Mouse (Mus musculus) layer of hippocampus, adult 2 months (tissue): ENCODE data around the gene 9130008F23Rik. TPM values are rescaled to one million over a fixed set of nuclear protein-coding genes. Genes with fewer than 3 reads are reported as not detected.

Experiments
- DNase-seq, 2 experiments: peaks; one replicate each; pipeline ENCODE4 v3.0.0; 2022; ENCODE audit warnings: low spot score in 2 of 2
- H3K27ac ChIP-seq: fragments of 200-600 bp; 2 replicates; pipeline ENCODE4 v1.8.1; 2022
- H3K4me3 ChIP-seq: fragments of 200-600 bp; 2 replicates; pipeline ENCODE4 v1.8.1; 2022; ENCODE audit warnings: mild to moderate bottlenecking
- CTCF ChIP-seq: fragments of 200-600 bp; conservative IDR thresholded peaks from 2 replicates; pipeline ENCODE4 v1.8.1; 2022; ENCODE audit warnings: antibody characterized with exemption, mild to moderate bottlenecking, moderate library complexity
- total RNA-seq, 2 experiments: library from RNA; stranded (reverse); gene quantifications; 2 replicates each; pipeline ENCODE4 v1.2.3; 2021

Gene 9130008F23Rik
- total RNA-seq, 2 experiments from 2014 or later = 0.23 TPM; not detected in 1

DNA sequence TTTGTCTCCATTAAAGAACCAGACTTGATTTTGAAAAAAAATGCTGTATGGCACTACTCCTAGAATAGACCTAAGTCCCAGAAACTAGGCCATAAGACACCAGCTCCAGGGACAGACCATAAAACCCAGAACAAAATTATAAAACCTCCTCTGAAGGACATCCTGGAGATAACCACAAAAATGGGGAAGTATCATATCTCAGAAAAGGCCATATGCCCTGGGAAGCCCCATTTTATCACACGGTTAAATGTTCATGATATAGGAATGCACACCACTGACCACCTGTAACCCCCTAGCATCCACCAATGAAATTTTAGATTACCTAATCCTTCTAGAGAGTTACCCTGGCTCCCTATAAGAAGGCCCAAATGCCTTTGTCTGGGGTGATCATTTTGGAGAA lies 4.8 kb downstream of the 9130008F23Rik start:
- TF ChIP-seq CTCF = no peak
- no peak overlapping the region for H3K27ac ChIP-seq
- no peak for DNase-seq
- H3K4me3 ChIP-seq = no peak overlapping the region

DNA sequence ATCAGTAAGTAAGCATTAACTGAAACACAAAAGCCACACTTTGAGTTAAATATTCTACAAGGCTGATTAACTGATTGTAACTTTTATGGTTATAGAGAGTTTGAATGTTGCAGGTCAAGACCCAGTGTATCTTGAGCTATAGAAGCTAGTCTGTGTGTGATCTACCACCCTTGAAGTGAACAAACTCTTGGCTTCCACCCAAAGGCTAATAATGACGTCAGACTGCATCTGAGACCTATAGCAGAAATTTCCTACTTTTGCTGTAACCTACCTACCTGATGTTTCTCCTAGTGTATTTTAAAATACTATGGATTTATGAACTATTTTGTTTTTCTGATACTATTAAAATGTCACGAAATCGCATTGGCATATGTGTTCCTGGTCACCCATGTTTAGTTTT lies 5.7 kb downstream of the 9130008F23Rik start:
- no peak for DNase-seq
- H3K27ac ChIP-seq = no peak overlapping the region
- H3K4me3 ChIP-seq = no peak overlapping the region
- TF ChIP-seq CTCF = no peak

DNA sequence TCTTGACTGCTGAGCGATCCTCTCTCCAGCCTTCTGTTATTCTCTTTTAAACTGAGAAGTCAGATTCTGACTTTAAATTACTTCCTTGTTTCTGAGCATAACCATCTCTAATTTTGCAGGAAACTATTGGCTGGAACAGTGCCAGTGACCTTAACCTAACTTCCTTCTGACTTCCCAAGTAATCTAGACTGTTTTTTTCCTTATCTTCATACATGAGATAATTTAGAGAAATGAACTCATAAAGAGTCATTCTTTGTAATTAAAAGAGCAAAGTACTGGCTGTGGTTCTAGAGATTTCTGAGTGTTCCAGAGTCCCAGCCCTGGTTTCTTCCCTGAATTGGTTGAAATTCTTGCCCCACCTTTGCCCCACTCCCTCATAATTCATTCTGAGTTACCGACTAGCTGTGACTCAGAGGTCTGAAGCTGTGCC lies 6.8 kb downstream of the 9130008F23Rik start:
- Histone ChIP-seq H3K4me3 (no peak overlapping the region), H3K27ac (no peak overlapping the region)
- DNase-seq = no peak
- TF ChIP-seq CTCF = no peak

DNA sequence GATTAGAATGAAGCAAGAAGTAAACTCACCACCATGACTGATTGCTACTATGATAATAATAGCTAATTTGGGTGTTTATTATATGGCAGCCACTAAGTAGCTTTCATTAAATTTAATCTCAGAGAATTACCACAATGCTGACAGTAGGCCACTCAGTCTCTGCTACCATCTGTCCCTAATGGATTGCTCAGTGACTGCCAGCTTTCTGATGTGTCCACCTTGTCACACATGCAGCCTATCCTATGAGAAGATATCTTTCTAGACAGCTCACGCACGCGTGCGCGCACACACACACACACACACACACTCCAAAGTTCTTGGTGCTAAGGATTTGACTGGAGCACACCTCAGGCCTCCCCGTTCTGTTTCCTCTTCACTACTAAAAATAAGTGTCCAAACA lies 7.7 kb downstream of the 9130008F23Rik start:
- no peak for TF ChIP-seq CTCF
- H3K27ac ChIP-seq = no peak overlapping the region

DNA sequence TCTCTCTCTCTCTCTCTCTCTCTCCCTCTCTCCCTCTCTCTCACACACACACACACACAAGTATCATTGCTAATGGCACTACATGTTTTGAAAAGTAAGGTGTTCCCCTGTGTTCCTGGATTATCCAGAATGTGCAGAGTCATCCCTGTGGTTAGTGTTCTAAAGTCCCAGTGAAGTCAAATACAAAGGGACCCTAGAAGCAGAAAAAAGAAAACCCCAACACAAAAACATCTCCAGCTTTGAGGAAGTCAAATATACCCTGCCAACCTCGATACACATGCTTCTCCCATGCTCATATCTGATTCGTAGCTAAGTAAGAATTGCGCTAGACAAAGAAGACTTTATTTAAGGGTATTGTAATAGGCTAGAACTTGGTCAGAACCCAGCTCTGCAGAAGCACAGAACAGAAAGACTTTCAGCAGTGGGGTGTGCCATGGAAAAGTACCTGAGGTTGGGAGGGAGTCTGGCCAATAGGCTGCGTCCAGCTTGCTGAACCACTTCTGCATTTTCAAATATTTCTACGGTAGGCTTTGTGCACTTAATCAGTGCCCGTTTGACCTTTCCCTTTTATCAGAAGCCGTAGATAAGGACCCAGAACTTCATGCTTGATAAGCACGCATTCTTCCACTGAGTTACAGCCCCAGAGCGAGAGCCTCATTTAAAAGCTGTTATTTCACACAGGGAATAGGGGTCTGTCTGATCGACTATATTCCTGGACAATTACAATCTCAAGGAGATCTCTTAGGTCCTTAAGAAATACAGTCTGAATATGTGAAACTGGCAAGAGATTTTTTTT lies 11.2 kb downstream of the 9130008F23Rik start:
- no peak overlapping the region for H3K4me3 ChIP-seq
- no peak overlapping the region for H3K27ac ChIP-seq
- TF ChIP-seq CTCF = no peak
- DNase-seq = no peak

More for the DNA sequence above, 7.7 kb downstream of the 9130008F23Rik start:
- H3K4me3 ChIP-seq = no peak overlapping the region
- DNase-seq = no peak

DNA sequence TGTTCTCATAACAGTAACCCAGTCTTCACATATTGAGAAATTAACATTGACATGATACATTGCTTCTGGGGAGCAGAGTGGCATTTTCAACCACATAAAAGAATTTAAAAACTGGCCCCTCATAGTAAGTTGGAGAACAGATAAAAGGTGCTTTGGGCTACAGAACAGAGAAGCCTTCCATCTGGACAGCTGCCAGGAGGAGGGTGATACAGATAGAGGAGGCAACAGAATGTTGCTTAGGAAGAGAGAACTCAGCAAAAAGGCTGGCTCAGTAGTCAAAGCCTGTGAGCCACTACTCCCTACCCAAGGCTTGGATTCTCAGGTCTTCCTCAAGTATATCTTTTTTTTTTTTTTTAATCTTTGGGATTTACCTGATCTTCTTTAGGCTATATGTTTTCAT lies 25.3 kb downstream of the 9130008F23Rik start:
- H3K27ac ChIP-seq = no peak overlapping the region
- no peak for DNase-seq
- H3K4me3 ChIP-seq = no peak overlapping the region
- TF ChIP-seq CTCF = no peak

DNA sequence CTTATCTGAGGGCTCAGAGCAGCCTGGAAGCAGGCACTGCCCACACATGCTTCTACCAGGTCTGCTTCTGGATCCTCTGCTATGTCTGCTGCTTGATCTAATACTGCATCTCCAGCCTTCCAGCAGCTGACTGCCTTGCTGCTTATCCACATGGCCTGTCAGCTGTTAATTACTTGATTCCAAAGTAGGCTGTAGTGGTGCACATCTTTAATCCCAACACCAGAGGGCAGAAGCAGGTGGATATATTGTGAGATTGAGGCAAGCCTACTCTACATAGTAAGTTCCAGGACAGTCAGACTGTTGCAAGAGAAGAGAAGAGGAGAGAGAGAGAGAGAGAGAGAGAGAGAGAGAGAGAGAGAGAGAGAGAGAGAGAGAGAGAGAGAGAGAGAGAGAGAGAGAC lies 43.1 kb downstream of the 9130008F23Rik start:
- peak; percentile 59 for TF ChIP-seq CTCF
- Histone ChIP-seq H3K27ac (no peak overlapping the region), H3K4me3 (no peak overlapping the region)
- DNase-seq = no peak

DNA sequence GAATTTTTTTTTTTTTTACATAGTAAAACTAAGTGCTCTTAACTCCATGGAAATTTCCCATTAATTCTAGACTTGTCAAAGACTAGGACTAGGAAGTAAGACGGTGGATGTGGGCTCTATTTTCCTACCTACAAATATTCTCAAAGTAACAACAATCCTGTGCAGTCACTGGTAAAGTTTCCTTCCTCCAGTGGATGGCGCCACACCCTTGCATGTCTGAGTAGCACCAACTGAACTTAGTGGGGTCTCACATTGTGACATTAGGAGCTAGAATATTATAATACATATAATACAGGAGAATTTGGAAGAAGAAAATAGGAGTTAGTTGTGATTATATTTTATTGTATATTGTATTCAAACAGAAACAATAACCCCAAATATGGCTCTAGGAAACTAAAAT lies 48.5 kb downstream of the 9130008F23Rik start:
- DNase-seq = no peak
- peak; percentile 25; the same call in 1 of the 2 replicates for TF ChIP-seq CTCF
- Histone ChIP-seq H3K27ac (no peak overlapping the region), H3K4me3 (no peak overlapping the region)

Other genes with a start within 250 kb of the 9130008F23Rik start
- gene Esp3, start 248.5 kb downstream of the 9130008F23Rik start, total RNA-seq = not detected
- not detected for gene Esp1, start 153.4 kb downstream of the 9130008F23Rik start, total RNA-seq
- not detected for gene Crisp2, start 73.6 kb downstream of the 9130008F23Rik start, total RNA-seq
- gene Rhag, start 69.4 kb downstream of the 9130008F23Rik start, total RNA-seq = not detected
- not detected for gene Glyatl3, start 33.8 kb upstream of the 9130008F23Rik start, total RNA-seq
- gene Mut, start 54.1 kb upstream of the 9130008F23Rik start, total RNA-seq = 10 to 100 TPM; 48.9 to 50.7 TPM
- 1 to 10 TPM; 3.9 to 4.0 TPM for gene Cenpq, start 54.5 kb upstream of the 9130008F23Rik start, total RNA-seq